Mouse (Mus musculus): ENCODE measurements around the gene Prpf8.

Gene Prpf8

DNA sequence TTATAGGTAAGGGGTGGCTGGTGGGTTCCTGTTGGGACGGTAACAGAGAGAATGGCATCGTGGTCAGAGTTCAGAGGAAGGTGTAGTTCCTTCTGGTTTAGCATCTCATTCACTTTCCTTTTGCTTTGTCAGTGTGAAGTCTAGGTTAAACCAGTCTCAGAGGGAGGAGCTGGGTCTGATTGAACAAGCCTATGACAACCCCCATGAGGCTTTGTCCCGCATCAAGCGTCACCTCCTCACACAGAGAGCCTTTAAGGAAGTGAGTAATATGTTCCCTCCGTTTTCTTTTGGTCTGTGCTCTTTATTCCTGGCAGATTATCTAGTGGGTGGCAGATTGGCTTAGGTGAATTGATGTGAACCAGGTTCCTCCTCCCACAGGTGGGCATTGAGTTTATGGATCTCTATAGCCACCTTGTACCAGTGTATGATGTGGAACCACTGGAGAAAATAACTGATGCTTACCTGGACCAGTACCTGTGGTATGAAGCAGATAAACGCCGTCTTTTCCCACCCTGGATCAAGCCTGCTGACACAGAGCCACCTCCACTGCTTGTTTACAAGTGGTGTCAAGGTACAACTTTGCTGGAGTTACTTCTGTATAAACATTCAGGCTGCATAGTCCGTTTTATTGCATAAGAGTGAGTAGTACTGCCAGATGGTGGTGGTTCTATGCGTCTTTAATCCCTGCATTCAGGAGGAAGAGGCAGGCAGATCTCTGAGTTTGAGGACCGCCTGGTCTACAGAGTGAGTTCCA, 7.9 kb downstream of the Prpf8 start:
- no peak for DNase-seq (ENCODE audit: extremely low read depth, low read depth, low spot score)

DNA sequence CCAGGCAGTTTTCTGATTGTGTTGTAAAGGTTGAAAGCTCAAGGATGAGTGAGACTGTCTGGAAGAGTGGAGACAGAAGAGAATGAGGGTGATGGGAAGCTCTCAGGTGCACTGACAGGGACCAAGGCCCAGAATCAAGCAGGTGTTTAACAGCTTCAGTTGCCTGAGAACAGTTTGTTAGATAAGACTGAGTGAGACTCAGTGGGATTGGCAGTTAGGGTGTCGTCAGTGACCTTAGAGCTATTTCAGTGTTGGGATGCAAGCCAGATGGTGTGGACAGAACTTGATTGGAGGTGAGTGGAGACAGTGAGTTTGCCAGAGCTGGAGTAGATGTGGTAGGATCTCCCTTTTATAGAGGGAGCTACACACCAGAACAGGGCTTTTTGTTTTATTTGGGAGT, 11.5 kb downstream of the Prpf8 start:
- no peak for DNase-seq (ENCODE audit: extremely low read depth, low read depth, low spot score)

- no peak for DNase-seq (ENCODE audit: extremely low read depth, low read depth, low spot score)
These were observed 21.5 kb downstream of the Prpf8 start for GRCm38 (mm10) chr11:75508162-75508561.

GRCm38 (mm10) chr11:75508904-75509303, 22.3 kb downstream of the Prpf8 start:
- DNase-seq (ENCODE audit: extremely low read depth, low read depth, low spot score), result no peak

- no peak for DNase-seq (ENCODE audit: extremely low read depth, low read depth, low spot score)
These were observed 23.4 kb downstream of the Prpf8 start, which contains the start of gene Rilp for GRCm38 (mm10) chr11:75509741-75510626. TSS of gene Rilp (plus strand) at chr11:75510094.

GRCm38 (mm10) chr11:75510627-75510993, 24.0 kb downstream of the Prpf8 start:
- no peak for DNase-seq (ENCODE audit: extremely low read depth, low read depth, low spot score)

- DNase-seq (ENCODE audit: extremely low read depth, low read depth, low spot score), result no peak
These were observed 24.6 kb downstream of the Prpf8 start for GRCm38 (mm10) chr11:75511213-75511612.

DNA sequence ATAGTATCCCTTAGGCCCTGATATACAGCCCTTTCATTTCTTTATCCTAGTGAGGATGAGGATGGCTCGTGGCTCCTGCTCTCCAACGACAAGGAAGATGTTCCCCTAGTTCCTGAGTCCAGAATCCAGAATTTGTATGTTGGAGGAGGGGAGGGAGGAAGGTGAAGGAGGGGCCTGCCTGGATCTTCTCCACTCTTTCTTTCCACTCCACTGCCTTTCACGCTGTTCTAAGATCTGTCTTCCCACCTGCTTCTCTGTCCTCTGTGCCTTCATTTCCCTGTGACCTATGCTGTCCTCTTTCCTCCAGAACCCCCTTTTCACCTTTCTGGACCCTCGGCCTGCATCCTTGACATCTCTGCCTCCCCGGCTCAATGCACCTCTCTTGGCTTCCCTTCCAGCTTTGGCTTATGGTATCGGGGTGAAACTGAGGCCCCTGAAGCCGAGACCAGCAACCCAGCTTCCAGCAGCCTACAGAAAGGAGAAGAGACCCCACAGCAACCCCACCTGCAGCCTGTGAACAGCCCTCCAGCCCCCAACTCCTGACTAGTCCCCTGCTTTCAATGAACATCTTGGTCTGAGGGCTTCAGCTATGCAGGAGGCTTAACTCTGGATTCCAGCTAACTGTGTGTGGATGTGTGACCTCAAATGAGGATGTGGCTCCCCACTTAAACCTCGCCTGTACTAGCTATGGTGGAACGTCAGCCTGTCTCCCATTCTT, 25.8 kb downstream of the Prpf8 start:
- no peak for DNase-seq (ENCODE audit: extremely low read depth, low read depth, low spot score)

DNA sequence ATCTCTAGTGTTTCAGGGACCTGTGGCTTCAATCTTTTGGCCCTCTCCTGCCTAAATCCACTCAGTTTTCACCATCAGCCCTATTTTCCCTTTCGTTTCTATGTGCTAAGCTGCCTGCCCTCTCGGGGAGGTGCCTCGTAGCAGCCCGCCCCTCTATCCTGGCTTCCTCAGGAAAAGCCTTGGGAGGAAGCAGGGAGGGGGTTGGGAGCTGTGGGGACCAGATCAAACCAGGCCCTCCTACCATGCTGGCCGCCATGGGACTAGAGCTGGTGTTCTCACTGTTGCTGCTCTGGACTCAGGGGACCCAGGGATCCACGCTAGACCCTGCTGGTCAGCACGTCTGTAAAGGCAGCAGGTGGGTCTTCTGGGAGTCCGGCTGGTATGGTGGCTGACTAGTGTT, 26.7 kb downstream of the Prpf8 start, which contains the start of gene Scarf1:
Scarf1 (plus strand) TSS at position 205 of the 400 bp plus-strand sequence.
- no peak for DNase-seq (ENCODE audit: extremely low read depth, low read depth, low spot score)

GRCm38 (mm10) chr11:75515186-75515585, 28.6 kb downstream of the Prpf8 start:
- no peak for DNase-seq (ENCODE audit: extremely low read depth, low read depth, low spot score)

DNA sequence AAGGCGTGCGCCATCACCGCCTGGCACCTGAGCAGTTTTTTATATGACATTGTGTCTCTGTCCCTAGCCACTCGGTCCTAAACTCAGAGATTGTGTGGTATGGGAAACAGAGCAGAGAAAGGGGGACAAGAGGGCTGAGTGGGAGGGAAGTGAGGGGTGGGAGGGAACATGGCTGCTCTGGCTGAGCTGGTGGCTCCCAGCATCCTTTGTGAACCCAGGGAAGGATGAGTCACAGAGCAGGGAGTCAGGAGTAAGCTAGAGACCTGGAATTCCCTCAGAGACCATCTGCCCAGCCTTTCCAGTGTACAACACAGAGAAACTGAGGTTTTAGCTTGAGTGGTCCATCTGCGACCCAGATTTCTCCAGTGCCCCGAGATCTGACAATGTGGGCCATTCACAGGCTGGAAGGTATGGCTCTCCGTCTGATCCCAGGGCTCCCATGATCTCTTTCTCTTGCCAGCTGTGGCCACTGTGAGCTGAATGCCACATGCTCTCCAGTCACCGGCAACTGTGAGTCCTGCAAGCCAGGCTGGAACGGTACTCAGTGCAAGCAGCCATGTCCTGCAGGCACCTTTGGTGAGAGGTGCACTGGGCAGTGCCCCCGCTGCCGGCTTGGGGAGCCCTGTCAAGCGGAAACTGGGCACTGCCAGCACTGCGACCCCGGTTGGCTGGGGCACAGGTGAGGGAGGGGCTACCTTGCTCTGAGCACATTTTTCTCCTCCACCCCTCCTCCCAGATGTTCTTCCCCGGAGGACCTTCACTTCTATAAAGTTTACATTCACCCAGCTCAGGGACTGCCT, 33.4 kb downstream of the Prpf8 start:
- DNase-seq (ENCODE audit: extremely low read depth, low read depth, low spot score), result no peak

- DNase-seq (ENCODE audit: extremely low read depth, low read depth, low spot score), result no peak
These were observed 35.0 kb downstream of the Prpf8 start for GRCm38 (mm10) chr11:75521609-75522008.

GRCm38 (mm10) chr11:75522793-75523192, 36.2 kb downstream of the Prpf8 start:
- no peak for DNase-seq (ENCODE audit: extremely low read depth, low read depth, low spot score)

DNA sequence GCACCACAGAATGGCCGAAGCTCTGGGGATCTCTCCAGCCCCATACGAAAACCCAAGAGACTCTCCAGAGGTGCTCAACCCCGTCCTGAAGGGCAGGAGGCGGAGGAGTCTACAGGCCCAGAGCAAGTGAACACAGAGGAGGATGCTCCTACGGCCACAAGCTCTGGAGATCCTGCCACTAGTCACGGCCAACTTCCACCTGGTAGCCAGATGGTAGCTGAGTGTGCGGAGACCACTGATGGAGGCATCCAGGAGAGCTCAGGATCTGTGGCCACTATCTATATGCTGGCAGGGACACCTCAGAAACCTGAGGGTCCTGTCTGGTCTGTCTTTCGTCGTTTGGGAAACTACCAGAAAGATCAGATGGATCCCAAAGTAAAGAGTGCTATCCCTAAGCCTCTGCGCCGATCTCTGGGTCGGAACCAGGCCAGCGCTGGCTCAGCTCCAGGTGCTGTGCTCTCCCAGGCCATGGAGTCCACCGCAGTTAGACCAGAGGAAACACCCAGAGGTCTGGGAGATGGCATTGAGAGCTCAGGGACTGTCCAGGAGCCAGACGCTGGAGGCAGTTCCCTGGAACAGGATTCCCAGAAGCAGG, 39.0 kb downstream of the Prpf8 start:
- DNase-seq (ENCODE audit: extremely low read depth, low read depth, low spot score), result no peak

DNA sequence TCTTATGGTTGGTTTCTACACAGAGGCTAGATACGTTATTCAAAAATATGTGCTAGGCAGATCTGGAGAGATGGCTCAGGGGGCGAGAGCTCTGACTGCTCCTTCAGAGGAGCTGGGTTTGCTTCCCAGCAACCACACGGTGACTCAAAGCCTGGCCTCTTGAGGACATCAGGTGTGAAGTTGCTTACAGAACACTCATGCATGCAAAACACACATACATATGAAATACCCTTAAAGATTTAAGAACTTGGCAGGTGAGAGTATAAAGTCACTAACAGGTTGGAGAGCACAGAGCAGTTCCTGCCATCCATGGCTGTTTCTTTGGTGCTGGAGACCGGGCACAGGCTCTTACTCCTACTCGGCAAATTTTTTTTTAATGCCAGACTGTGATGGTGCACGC, 40.3 kb downstream of the Prpf8 start:
- no peak for DNase-seq (ENCODE audit: extremely low read depth, low read depth, low spot score)

- DNase-seq (ENCODE audit: extremely low read depth, low read depth, low spot score), result no peak
These were observed 43.2 kb downstream of the Prpf8 start for GRCm38 (mm10) chr11:75529771-75530170.

DNA sequence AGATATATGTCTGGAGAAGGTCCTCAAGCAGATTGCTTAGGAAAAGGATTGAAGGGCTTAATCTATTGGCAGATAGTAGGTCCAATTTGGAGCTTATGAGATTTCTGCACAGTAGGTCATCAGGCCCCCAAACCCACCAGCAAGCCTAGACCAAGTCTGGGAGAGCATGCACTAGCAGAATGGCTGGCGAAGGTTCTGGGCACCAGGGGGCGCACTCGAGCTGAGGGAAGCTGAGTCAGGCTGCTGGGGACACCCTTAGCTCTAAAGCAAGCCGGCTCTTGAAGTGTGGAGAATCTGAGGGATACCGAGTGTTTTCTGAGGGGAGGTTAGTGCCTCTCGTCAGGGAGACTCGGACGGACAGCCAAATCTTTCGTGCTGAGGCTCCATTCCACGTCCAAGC, 43.7 kb downstream of the Prpf8 start:
- no peak for DNase-seq (ENCODE audit: extremely low read depth, low read depth, low spot score)

GRCm38 (mm10) chr11:75530845-75531373, 44.3 kb downstream of the Prpf8 start:
- DNase-seq (ENCODE audit: extremely low read depth, low read depth, low spot score), result no peak

- no peak for DNase-seq (ENCODE audit: extremely low read depth, low read depth, low spot score)
These were observed 45.0 kb downstream of the Prpf8 start, which contains the start of gene Slc43a2 for GRCm38 (mm10) chr11:75531469-75532242. TSS of gene Slc43a2 (plus strand) at chr11:75531694.
